Mouse (Mus musculus) small intestine, adult 2 months (tissue): ENCODE results near the gene Zmym4.

ENCODE experiments used
- CTCF ChIP-seq: fragments of 200-500 bp; IDR thresholded peaks from 2 replicates; pipeline ENCODE4 v1.5.1; 2012; ENCODE audit warnings: low read depth, mild to moderate bottlenecking, control low read depth, inconsistent platforms, low read length, moderate library complexity, mixed read lengths; ENCODE audit not compliant: insufficient replicate concordance, insufficient read length; ENCODE audit errors: extremely low read depth
- POLR2A ChIP-seq: fragments of 200-500 bp; IDR thresholded peaks from 2 replicates; pipeline ENCODE4 v1.6.1; 2012; ENCODE audit warnings: low read depth, mild to moderate bottlenecking, control low read depth, inconsistent platforms, low read length, moderate library complexity

GRCm38 (mm10) chr4:126852971-126853370 lies 115.0 kb downstream of the Zmym4 start:
- TF ChIP-seq CTCF (no peak), POLR2A (no peak)
